Mouse (Mus musculus) right cerebral cortex, postnatal 14 days (tissue): ENCODE data around the gene Dpf3.

Source experiments
- DNase-seq: peaks from one replicate; pipeline ENCODE4 v3.0.0; 2022

Dpf3 gene

DNA sequence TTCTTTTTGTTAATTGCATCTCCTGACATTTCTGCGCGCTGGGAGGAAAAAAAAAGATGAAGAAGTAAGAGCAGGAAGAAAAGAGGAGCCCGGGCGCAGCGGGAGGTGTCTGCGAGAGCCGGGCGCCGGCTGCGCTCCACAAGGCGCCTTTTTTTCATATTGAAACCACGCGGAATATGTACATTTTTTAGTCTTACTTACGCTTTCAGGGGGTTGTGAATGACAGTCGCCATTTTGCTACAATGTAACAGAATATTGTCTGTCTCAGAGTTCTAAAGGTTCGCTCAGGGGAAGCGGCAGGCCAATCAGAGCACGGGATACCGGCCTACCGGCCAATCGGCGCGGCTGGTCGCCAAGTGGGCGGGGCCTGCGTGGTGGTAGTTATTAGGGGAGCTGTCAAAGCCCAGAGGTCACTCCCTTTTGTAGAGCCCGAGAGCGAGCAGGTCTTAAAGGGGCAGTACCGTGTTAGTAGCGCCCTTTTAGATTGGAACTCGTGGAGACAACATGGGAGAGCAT, at the start of gene Dpf3:
TSS of gene Dpf3 (minus strand) at position 241 of the 516 bp plus-strand sequence.
- DNase-seq, result peak; percentile 94

DNA sequence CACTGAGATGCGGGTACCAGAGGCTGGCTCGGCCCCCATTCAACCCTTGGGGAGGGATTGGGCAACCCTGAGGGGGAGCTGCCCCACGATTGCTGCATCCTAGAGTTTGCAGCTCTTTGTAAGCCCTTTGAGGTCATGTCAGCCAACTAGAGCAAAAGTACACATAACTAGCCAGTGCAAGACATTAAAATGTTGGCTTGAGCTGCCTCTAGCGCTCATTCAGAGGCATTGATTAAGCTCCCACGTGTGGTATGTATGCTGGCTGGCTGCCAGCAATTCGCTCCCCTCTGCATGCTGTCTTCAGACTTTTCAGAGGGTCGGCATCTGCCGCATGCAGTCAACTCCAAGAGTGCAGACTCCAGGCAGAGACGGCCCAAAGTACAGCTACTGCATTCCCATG, 48.5 kb upstream of the Dpf3 start:
- DNase-seq, result no peak

DNA sequence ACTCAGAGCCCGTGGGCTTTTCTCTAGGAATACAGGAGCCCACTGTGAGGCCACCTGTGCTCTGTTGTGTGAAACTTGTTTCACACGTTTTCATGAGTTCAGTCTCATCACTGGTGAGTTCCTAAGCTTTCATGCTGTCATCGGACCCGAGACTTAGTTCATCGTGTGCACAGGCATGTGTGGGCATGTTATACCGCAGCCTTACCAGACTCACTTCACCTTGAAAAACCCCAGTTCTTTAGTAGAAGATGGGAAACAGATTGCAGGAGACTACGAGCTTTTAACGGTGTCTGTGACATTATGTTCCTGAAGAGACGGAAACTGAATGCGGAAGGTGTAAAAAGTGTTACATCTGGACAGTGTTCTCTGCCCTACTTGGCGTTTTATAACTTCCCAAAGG, 47.9 kb upstream of the Dpf3 start:
- no peak for DNase-seq

DNA sequence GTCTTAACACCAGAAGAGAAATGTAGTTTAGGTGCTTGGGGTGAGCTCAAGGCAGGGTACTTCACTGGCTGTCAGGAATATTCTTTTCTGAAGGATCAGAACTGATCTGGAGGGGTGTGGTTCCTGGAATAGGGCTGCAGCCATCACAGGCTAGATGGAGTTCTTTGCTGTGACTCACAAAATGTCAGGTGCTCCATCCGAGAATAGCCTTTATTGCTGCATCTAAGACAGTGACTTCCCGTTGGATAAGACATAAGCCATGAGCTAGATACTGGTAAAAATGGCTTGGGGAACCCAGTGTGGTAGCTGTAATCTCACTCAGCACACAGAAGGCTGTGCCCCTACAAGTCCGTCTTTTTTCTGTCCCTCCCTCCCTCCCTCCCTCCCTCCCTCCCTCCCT, 46.7 kb upstream of the Dpf3 start:
- DNase-seq, result no peak

DNA sequence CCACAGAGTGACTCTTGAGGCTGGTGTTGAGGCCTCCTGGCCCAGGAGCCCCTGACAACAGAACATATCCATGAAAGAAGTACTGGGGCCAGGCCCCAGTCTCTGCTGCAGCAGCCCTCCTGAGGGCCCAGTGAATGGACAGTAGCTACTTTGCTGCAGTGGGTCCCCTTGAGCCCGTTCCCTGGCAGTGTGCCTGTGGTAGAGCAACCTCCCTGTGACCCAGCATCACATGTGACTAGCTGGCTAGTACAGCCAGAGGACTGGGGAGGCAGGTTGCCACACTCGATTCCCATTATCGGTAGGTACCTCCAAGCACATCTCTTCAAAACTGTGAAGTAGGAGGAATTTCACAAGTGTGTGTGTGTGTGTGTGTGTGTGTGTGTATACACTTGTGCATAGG, 45.5 kb upstream of the Dpf3 start:
- DNase-seq, result no peak

DNA sequence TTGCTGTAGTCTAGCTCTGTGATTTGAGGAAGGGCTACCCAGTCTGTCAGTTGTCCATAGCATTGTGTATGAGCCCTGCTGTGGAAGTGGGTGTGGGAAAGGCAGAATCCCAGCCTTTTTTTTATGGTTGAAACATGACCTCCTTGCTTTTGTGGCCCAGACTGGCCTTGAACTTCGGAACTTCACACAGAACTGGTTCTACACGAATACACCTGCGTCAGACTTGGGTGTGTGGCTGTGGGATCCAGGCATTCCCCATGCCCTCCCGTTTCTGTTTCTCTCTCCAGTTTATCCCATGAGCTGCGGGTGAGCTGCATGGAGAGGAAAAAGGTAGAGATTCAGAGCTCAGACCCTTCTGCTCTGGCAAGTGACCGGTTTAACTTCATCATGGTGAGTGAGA, 44.5 kb upstream of the Dpf3 start:
- DNase-seq, result no peak

DNA sequence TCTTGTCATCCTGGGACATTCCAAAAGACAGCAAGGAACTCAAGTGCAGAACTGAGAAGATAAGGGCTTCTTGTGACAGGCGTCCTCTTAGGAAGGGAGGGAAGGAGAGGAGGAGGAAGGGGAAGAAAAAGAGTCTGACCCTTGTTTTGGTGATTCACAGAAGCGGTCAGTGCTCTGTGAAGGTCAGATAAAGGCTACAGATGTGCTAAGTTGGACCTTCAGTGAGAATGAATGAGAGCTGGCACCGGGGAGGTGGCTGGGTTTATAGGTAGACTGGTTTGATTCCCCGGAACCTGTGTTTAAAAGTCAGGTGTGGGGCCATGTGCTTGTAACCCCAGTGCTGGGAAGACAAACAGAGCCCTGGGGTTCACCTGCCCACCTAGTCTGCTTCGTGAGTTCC, 41.1 kb upstream of the Dpf3 start:
- DNase-seq, result no peak

DNA sequence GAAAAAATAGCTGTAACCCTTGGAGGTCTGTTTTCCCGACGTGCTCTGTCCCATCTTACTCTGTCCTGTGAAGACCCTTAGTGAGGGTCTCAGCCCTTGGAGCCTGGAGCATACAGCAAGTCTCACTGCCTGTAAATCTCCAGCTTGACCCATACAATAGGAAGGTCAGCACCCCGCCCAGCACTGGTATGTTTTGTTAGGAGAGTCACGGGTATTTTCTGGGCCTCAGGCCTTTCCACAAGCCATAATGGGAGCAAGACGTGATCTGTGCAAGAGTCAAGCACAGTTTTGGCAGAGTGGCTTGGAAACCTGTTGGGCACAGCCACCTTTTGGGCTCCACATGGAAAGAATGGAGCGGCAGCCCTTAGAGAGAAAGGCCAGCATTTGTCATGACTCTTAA, 40.3 kb upstream of the Dpf3 start:
- DNase-seq, result no peak

DNA sequence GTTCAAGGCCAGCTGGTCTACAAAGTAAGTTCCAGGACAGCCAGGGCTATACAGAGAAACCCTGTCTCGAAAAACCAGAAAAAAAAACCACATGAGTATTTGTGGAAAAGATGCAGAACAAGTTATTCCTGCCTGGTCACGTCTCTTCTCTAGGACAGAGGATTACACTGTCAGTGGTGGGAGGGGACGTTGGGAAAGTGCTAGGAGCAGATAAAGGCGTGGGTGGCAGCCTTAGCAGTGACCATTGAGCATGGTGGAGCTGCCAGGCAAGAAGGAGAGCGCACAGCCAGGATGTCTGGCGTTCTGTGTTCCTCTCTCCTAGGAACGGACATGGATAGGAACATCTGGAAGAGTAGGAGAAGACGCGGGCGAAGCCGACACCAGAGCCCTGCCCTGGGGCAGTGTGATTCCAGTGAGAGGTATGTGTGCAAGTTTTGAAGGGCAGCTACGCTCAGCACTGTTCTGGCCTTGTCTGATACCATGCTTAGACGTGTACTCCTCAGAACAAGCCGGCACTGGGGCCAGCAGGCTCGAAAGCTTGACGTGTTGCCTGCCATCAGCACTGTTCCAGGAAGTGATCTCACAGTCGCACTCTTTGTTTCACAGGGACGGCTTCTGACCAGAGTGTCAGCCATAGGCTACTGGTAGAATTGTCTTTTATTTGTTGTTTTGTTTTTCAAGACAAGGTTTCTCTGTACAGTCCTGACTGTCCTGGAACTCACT, 38.5 kb upstream of the Dpf3 start:
- no peak for DNase-seq

DNA sequence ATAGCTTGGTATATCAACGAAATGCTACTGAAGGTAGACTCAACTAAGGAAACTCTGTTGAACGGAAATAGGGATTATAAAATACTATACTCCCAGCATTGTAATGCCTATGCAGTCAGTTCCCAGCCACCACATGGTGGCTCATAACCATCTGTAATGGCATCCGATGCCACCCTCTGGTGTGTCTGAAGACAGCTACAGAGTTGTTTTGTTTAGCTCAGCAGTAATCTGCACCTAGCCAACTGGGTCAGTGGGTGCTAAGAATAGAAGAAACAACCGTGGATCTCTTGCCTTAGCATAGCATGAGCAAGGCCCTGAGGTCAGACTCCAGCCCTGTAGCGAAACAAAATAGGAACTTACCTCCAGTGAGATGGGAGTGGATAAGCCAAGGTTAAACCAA, 36.8 kb upstream of the Dpf3 start:
- DNase-seq, result no peak

DNA sequence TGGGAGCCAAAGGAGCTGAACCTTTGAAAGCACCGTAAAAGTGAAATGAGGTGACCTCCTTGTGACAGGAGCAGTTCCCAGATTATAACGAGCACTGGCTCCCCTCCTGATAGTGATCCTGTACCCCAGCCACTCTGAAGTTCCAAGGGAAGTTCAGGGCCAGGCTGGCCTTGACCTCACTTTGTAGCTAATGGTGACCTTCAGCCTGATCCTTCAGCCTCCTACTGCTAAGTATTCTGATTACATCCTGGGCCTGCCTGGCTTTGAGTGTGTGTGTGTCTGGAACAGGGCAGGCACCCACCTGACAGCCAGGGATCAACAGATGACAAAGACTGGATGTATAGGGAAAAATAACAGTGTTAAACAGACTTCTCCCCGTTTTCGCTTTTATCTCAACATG, 36.4 kb upstream of the Dpf3 start:
- DNase-seq, result no peak

DNA sequence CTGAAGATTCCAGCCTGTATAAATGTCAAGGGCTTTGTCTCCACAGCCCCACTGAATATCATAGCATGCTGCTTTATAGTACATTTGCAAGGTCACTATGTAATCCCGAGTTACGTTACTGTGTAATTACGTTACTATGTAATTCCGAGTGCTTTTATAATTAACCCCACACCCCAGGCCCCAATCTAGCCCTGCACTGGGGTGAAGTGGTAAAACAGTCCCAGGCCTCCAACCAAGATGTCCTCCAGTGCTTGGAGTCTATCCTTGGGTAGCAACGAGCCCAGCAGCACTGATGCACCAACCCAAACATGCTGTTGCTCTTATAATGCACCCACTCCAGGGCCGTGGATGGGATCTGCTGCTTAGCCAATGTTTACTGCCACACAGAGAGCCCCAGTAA, 35.5 kb upstream of the Dpf3 start:
- DNase-seq, result no peak

DNA sequence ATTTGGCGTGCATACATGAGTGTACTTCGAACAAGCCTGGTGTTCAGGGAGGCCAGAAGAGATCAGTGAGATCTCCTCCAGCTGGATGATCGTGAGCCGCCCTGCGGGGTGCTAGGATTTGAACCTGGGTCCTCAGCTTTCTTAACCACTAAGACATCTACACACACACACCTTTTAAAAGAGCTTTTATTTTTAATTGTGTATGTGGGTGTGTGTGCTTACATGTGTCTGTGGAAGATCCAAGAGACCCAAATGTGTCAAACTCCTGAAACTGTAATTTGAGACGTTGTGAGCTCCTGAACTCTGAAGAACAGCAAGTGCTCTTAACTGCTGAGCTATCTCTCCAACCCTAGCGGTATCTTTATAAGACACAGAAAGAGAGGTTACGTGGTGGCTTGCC, 33.6 kb upstream of the Dpf3 start:
- no peak for DNase-seq

DNA sequence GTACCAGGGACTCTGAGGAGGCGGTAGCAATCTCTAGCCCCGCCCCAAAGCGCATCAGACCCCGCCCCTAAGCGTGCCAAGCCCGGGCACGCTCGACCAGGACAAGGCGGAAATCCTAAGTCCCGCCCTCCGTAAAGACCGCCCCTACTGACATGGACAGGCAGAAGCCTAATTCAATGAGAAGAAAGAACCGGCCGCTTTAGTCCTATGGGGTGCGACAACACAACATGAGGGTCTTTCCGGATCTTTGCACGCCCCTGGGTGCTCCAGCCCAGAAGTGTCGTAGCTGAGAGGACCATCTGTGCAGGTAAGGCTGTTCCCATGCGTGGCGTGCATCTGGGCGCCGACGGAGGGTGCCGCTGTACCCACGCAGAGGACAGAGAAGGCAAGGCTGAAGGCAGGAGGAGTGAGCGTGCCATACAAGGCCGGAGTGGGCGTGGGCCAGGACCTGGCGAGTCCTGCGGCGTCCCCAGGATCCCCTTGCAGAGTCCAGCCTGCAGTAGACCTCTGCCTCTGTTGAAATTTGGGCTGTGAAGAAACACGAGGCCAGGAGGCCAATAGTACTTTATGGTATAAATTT, 32.9 kb upstream of the Dpf3 start, which contains the start of gene Dcaf4:
TSS of gene Dcaf4 (plus strand) at position 156 of the 580 bp plus-strand sequence.
- peak; percentile 93 for DNase-seq

DNA sequence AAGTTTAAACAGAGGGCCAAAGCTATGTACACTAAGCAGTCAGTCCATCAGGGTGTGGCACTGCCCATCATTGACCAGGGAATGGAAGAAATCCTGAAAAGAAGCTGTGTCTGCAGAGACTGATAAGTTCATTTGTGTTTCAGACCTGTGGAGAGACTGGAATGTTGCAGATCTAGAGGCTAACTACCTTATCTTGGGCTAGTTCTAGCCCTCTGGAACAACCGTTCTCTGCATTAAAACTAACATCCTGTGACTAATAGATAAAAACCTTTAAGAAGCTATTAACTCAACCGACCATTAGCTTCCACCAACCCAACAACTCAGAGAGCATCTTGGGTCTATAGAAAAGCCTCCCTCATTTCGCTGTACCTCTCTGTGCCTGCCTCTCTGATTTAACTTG, 30.1 kb upstream of the Dpf3 start:
- no peak for DNase-seq

DNA sequence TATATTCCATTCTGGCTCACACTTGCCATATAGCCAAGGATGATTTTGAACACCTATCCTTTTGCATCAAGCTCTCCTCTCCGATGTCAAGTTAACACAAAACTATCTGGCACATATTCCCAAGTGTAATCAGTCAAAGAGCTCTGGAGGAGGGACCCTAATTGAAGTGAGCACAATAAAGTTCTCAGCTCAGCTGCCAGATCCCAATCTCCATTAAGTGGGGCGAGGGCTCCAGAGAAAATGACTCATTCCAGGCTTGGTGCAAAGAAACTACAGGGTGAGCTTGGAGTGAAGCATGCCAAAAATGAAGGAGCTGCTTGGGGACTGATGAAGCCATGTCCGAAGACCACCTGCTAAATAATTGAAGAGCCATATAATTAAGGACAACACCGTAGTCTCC, 26.7 kb upstream of the Dpf3 start:
- no peak for DNase-seq

DNA sequence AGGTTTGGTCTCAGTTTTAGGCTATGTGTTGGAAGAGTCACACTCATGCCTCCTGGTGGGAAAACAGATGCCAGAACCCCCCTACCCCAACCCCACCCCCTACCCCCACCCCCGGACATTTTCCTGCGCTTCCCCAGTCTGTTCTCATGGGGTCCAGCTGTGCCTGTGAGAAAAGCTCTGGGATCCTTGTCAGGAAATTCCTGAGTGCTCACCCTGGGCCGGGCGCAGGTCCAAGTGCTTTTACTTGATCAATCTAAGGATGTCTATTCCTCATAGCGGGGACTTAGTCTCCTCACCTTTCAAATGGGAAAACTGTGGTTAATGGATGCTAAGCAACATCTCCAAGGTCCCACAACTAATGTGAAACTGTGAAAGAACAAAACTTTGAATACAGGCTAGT, 25.7 kb upstream of the Dpf3 start:
- peak; percentile 50 for DNase-seq

DNA sequence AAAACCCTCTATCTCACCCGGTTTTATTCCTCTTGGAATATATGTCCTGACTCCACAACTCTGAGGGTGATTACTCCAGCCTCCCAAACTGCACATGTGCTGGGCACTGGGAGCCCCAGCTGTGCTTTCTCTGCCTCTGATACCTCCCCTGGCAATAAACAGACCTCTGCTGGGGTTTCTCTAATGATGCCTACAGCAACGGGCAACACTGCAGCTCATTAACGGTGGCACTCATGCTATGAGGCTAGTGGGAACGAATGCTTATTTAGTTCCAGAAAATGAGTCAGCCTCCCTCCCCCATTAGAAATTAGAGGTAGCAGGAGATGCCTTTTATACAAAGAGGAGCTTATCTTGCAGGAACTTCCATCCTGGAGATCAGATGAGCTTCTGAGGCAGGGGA, 25.3 kb upstream of the Dpf3 start:
- no peak for DNase-seq

DNA sequence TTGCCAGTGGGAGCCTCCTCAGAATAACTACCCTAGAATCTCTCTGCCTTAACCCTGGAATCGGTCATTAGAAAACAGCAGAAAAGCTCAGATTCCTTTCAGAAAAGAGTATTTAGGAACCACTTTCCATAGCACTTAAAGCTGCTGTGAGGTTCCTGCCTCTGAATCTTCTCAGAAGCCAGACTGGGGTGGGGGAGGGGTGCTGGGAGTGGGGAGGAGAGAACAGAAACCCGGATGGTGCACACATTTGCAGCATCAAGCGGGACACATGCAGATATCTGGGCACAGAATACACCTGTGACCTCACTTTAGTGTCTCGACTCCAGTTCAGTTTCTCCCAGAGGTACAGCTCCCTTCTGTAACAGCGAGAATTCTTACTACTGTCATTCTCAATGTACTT, 23.1 kb upstream of the Dpf3 start:
- no peak for DNase-seq

DNA sequence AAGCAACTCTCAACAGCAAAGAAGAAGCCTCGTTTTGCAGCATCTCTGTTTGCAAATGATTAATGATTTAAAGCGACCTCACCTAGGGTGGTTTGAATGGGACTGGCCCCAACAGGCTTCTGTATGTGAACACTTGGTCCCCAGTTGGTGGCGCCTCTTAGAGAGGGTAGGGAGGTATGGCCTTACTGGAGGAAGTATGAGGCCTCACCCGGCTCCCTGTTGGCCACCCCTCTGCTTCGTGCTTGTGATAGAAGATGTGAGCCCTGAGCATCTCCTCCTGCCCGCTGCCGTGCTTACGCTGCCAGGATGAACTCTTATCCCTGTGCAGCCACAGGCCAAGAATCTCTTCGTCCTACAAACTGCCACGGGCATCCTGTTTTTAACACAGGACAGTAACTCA, 19.0 kb upstream of the Dpf3 start:
- DNase-seq, result no peak

DNA sequence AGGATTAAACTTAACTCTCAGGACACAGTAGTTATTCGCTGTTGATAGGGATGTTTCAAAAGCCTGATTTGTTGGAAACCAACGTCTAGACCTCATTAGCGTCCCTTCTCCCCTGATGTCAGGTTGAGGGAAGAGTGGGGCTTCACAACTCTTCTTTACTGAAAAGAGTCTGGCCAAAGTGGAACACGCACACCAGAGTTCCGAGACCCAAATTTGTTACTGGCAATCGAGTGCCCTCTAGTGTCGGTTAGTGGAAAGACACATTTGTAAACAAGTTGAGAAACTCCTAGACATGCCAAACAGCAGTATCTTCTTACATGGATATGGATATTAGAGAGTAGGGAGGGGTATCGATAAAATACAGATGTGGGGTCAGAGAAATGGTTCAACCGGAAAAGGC, 14.7 kb upstream of the Dpf3 start:
- peak; percentile 38 for DNase-seq

DNA sequence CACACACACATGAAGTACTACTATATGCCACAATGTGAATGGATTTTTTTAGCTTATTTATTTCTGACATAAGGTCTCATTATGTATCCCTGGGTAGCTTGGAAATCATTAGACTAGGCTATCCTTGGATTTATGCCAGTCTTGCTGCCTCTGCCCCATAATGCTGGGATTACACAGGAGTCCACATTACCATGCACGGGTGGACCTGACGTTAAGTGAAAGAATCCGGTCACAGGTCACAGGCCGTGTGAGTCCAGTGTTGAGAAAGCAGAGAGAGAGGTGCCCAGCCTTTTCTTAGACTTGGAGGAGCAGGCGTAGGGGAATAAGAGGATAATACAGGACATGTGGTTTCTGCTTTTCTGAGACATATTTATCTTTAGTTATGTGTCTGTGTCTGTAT, 11.7 kb upstream of the Dpf3 start:
- no peak for DNase-seq

DNA sequence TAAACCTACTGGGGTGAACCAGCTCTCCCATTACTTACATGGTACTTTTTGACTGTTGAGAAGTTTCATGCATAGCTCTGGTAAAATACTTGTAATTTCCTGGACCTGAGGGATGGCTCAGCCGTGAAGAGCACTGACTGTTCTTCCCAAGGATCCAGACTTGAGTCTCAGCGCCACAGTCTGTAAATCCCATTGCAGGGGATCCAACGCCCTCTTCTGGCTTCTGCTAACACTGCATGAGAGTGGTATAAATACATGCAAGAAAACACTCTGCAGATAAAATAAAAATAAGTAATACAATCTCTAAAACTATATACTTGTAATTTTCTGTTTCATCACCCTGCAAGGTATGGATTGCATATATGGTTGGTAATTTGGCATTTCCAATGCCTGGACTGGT, 10.4 kb upstream of the Dpf3 start:
- no peak for DNase-seq

DNA sequence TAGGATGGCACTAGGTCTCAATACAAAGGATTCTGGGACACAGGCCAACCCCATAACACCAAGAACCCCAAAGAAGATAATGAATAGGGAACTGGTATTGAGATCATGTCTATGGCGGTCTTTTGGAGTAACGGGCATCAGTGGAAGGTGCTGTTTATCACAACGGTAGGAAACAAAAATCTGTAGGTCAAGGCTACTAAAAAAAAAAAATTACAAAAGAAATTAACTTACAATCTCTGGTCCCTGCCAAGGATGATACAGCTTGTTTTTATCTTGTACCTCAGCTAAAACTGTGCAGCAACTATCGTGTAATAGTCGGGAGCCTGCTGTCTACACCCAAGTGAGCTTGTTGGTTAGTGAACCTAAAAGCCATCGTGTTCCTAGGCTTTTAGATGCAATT, 9.2 kb upstream of the Dpf3 start:
- no peak for DNase-seq

DNA sequence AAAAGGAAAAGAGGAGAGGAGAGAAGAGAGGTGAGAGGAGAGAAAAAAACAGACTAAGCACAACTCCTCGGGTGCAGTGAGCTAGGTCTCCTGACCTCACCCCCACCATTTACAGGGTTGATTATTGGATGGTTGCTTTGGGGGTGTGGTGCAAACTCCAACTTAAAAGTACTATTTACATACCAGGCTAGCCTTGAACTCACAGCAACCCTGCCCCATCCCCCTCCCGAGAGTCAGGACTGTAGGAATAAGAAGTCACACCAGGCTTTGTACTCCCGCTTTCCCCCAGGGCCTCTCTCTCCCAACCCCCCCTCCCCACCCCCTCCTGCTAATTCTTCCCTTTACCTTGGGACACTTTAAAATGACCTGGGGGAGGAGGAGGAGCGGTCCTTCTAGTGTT, 8.8 kb upstream of the Dpf3 start:
- DNase-seq, result no peak
